Mouse (Mus musculus): ENCODE data around the gene Entpd7.

The Entpd7 gene

GRCm38 (mm10) chr19:43771499-43771969 lies 82.1 kb downstream of the Entpd7 start:
- DNase-seq (ENCODE audit: low spot score): no peak

GRCm38 (mm10) chr19:43772311-43772710 lies 82.8 kb downstream of the Entpd7 start:
- DNase-seq (ENCODE audit: low spot score): no peak

- no peak for DNase-seq (ENCODE audit: low spot score)
Observed at GRCm38 (mm10) chr19:43775433-43775832, 86.0 kb downstream of the Entpd7 start.

DNA sequence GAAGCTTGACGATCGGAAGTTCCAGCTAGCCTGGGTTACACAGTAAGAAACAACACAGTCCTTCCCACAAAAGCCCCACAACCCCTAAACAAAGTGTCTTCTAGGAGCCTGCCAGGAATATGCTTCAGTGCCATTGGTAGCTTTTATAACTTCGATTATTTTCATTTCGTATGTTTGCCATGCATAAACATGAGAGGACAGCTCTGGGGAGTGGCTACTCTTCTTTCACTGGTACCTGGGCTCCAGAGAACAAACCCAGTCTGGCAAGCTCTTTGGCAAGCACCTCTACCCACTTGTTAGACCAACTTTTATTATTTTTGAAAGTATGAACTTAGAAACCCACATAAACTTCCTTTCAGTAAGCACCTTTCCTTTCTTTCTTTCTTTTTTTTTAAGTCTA lies 87.1 kb downstream of the Entpd7 start:
- no peak for DNase-seq (ENCODE audit: low spot score)

DNA sequence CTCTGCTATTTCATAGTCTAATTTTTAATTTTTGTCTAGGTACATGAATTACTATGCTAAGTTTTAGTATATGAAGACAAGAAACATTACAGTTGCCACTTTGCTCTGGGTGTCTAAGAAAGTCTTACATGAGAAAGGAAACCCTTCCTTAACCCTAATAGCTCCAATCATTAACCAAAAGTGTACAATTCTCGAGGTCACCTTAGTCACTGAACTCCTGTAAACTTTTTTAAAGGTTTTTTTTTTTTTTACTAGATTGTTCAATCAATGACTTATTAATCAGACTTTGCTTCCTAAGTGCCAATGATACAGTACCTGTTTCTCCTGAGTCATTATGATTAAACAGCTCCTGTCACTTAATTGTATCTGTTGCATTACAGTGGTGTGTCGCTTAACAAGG lies 87.8 kb downstream of the Entpd7 start:
- DNase-seq (ENCODE audit: low spot score): no peak

DNA sequence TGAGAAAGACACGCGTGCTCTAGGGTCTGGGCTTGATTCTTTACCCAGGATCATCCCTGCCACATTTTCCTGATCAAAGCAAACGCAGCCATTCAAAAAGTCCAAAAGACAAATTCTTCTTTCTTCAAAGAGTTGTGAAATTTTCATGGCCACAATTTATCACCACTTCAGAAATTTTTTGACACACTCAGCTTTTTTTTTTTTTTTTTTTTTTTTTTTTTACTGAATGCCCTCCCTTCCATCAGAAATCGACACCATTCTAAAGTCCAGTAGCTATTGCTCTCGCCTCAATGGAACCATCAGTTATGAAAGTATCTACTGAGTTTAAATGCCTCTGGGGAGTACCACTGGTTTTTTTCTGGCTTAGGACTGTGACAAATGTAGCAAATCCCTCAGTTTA lies 90.9 kb downstream of the Entpd7 start:
- no peak for DNase-seq (ENCODE audit: low spot score)

DNA sequence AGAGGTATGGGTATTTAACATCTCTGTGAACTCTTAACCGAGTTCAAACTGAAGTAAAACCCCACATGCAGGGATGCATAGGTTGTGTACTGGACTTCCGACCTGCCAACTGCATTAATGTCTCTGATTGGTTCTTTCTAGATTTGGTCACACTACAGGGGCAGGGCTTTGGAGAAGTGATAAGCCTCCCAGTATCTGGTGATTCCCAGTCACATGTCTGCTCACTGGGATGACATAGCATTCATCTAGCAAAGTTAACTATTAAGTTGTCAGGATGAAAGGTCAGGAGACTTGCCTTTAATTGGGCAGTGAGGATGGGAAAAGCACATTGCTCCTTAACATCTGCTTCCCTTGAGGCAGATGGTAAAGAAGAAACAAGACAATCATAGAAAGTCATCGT lies 92.5 kb downstream of the Entpd7 start, which contains the start of gene Abcc2:
Abcc2 (plus strand) TSS at position 213 of the 400 bp plus-strand sequence.
- no peak for DNase-seq (ENCODE audit: low spot score)

All from testis, postnatal 10 days (tissue).